ENCODE assay signal across 24 mouse cellular contexts in genomic region chr1:169439621-169440020, GRCm38 (mm10).
DNase-seq lines count a peak whose midpoint lies in the region; ATAC-seq lines count a peak whose summit lies in the region.
"Had no signal": no experiment of that assay in that cellular context is flagged by ENCODE, and none has a peak within 500 bp of the region (broad histone marks: within the 10 kb centered on the region; RNA-seq: fewer than 3 reads in every experiment).

No protein-coding gene starts in this region.

- H3K4me3 ChIP-seq in hindbrain, embryonic 12.5 days: no peak overlapping the region
- H3K4me3 ChIP-seq in hindbrain, embryonic 16.5 days (ENCODE audit: low read length): no peak overlapping the region
- H3K4me3 ChIP-seq in forebrain, embryonic 14.5 days (ENCODE audit: low read depth, low read length): no peak overlapping the region
- H3K4me3 ChIP-seq in midbrain, embryonic 13.5 days (replicated peaks): no peak overlapping the region
- H3K4me3 ChIP-seq: embryonic facial prominence, embryonic 10.5 days; heart, embryonic 10.5 days; limb, embryonic 15.5 days; megakaryocyte, embryonic 14.5 days; myocyte had no signal

- no peak overlapping the region; the same call in 1 of the 2 replicates for H3K27ac ChIP-seq in hindbrain, embryonic 12.5 days
- no peak overlapping the region for H3K27ac ChIP-seq in hindbrain, embryonic 16.5 days (ENCODE audit: low read depth, low read length)
- 0 out of 2 replicates have a peak overlapping the region, but pooled peaks have one; percentile 35 for H3K27ac ChIP-seq in forebrain, embryonic 14.5 days (ENCODE audit: low read depth, low read length)
- peak overlapping the region; percentile 65 for H3K27ac ChIP-seq in midbrain, embryonic 13.5 days
- H3K27ac ChIP-seq: embryonic facial prominence, embryonic 10.5 days; heart, embryonic 10.5 days; limb, embryonic 15.5 days; liver, embryonic 14.5 days had no signal

- DNase-seq in embryo, embryonic 10.5 days (ENCODE audit: low spot score): peak; percentile 14
- no peak for DNase-seq in embryo, embryonic 10 days (ENCODE audit: low spot score)
- peak; percentile 74 for DNase-seq in forebrain, embryonic 14.5 days (ENCODE audit: low spot score)
- no peak for DNase-seq in spleen, postnatal 10 days (ENCODE audit: low spot score in 2 of 2)
- DNase-seq in urinary bladder, postnatal 36 days (ENCODE audit: low spot score in 2 of 2): no peak
- DNase-seq: adrenal gland, adult 8-10 months; cerebellum, adult 2 months; cerebellum, postnatal 25 days; gastrocnemius, postnatal 36 days; kidney, adult 8-10 months; kidney, postnatal 10 days; left cerebral cortex, postnatal 4 days; lung, embryonic 14.5 days; thymus, postnatal 14 days had no signal

- H3K9me3 ChIP-seq in hindbrain, embryonic 12.5 days (replicated peaks): no peaks in the 10 kb centered on the region
- no peaks in the 10 kb centered on the region for H3K9me3 ChIP-seq in hindbrain, embryonic 16.5 days (ENCODE audit: control insufficient read depth, low read length)
- no peaks in the 10 kb centered on the region for H3K9me3 ChIP-seq in forebrain, embryonic 14.5 days (replicated peaks; ENCODE audit: control insufficient read depth, low read length)
- H3K9me3 ChIP-seq in midbrain, embryonic 13.5 days: no peaks in the 10 kb centered on the region
- H3K9me3 ChIP-seq: embryonic facial prominence, embryonic 10.5 days; heart, embryonic 10.5 days; limb, embryonic 15.5 days had no signal

- no peaks in the 10 kb centered on the region for H3K27me3 ChIP-seq in hindbrain, embryonic 12.5 days
- no peaks in the 10 kb centered on the region for H3K27me3 ChIP-seq in hindbrain, embryonic 16.5 days (replicated peaks; ENCODE audit: control insufficient read depth, insufficient read depth, low read length)
- no peaks in the 10 kb centered on the region for H3K27me3 ChIP-seq in forebrain, embryonic 14.5 days (replicated peaks; ENCODE audit: control insufficient read depth, insufficient read depth, low read length)
- no peaks in the 10 kb centered on the region for H3K27me3 ChIP-seq in midbrain, embryonic 13.5 days
- H3K27me3 ChIP-seq: limb, embryonic 15.5 days; megakaryocyte, embryonic 14.5 days had no signal

- ATAC-seq in hindbrain, embryonic 12.5 days (ENCODE audit: low FRiP score): peak; percentile 78
- no peak for ATAC-seq in hindbrain, embryonic 16.5 days
- peak; percentile 89 for ATAC-seq in forebrain, embryonic 14.5 days
- peak; percentile 90 for ATAC-seq in midbrain, embryonic 13.5 days
- ATAC-seq: activated CD4-positive, CD25-positive, alpha-beta regulatory T cell, adult 4 months had no signal

- H3K4me1 ChIP-seq in hindbrain, embryonic 12.5 days: peaks cover 9% of the 10 kb centered on the region; the same call in 1 of the 2 replicates
- H3K4me1 ChIP-seq in hindbrain, embryonic 16.5 days (ENCODE audit: control insufficient read depth, insufficient read depth, low read depth, low read length): no peaks in the 10 kb centered on the region
- H3K4me1 ChIP-seq in forebrain, embryonic 14.5 days (ENCODE audit: control insufficient read depth, insufficient read depth, low read length): peaks cover 10% of the 10 kb centered on the region
- H3K4me1 ChIP-seq in midbrain, embryonic 13.5 days (replicated peaks): peaks cover 17% of the 10 kb centered on the region
- H3K4me1 ChIP-seq: heart, embryonic 10.5 days; limb, embryonic 15.5 days had no signal

- H3K4me2 ChIP-seq in hindbrain, embryonic 12.5 days (replicated peaks): no peak overlapping the region
- H3K4me2 ChIP-seq in hindbrain, embryonic 16.5 days (ENCODE audit: low read length): no peak overlapping the region
- no peak overlapping the region for H3K4me2 ChIP-seq in forebrain, embryonic 14.5 days (ENCODE audit: low read length)
- no peak overlapping the region for H3K4me2 ChIP-seq in midbrain, embryonic 13.5 days (replicated peaks)
- H3K4me2 ChIP-seq: limb, embryonic 15.5 days; lung, embryonic 14.5 days had no signal

- H3K36me3 ChIP-seq in hindbrain, embryonic 12.5 days: no peaks in the 10 kb centered on the region
- no peaks in the 10 kb centered on the region for H3K36me3 ChIP-seq in hindbrain, embryonic 16.5 days (ENCODE audit: control insufficient read depth, insufficient read depth, low read length)
- no peaks in the 10 kb centered on the region for H3K36me3 ChIP-seq in forebrain, embryonic 14.5 days (ENCODE audit: control insufficient read depth, insufficient read depth, low read length)
- H3K36me3 ChIP-seq in midbrain, embryonic 13.5 days: no peaks in the 10 kb centered on the region
- H3K36me3 ChIP-seq: embryonic facial prominence, embryonic 10.5 days; heart, embryonic 10.5 days; limb, embryonic 15.5 days had no signal

- H3K9ac ChIP-seq in hindbrain, embryonic 12.5 days: no peak overlapping the region
- H3K9ac ChIP-seq in hindbrain, embryonic 16.5 days (ENCODE audit: low read depth, low read length): no peak overlapping the region
- H3K9ac ChIP-seq in forebrain, embryonic 14.5 days (ENCODE audit: low read length): no peak overlapping the region
- H3K9ac ChIP-seq in midbrain, embryonic 13.5 days (replicated peaks): no peak overlapping the region
- H3K9ac ChIP-seq: limb, embryonic 15.5 days; liver, embryonic 14.5 days; lung, embryonic 14.5 days had no signal

- 47% methylated on average over 2 of the region's 2 CpGs for WGBS in hindbrain, embryonic 12.5 days
- 46% methylated on average over 2 of the region's 2 CpGs for WGBS in hindbrain, embryonic 16.5 days
- WGBS in forebrain, embryonic 14.5 days: 24% methylated on average over 2 of the region's 2 CpGs
- 27% methylated on average over 2 of the region's 2 CpGs for WGBS in midbrain, embryonic 13.5 days

Comparison
In these comparisons a context has a peak if more than half of its experiments do, and no peak if none do; other contexts are left out.
1. DNase-seq: peak in embryo, embryonic 10.5 days (single experiment) and forebrain, embryonic 14.5 days (single experiment); none in embryo, embryonic 10 days (single experiment), spleen, postnatal 10 days (0 of 2) and urinary bladder, postnatal 36 days (0 of 2).
2. H3K27ac ChIP-seq: peak in forebrain, embryonic 14.5 days (single experiment) and midbrain, embryonic 13.5 days (single experiment); none in hindbrain, embryonic 12.5 days (single experiment) and hindbrain, embryonic 16.5 days (single experiment).